Mouse (Mus musculus): Measurements from ENCODE around the gene Fbln5. TPM values are rescaled to one million over a fixed set of nuclear protein-coding genes. Genes with fewer than 3 reads are reported as not detected.

Gene Fbln5
- polyA plus RNA-seq, 1 experiment from 2014 or later: 6.0 TPM

DNA sequence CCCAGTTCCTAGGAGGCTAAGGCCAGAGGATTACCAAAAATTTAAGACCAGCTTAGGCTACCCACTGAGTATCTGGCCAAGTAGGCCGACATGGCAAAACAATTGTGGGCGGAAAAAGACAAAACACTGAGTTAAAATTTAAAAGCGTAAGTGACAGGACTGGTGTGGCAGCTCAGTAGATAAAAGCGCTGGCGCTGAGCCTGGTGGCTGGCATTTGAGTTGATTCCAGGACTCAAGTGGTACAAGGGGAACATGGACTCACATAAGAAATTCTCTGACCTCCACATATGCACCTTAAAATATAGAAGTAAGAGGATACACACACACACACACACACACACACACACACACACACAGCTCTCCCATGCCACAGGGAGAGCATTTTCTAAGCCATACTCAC is 42.5 kb downstream of the Fbln5 start:
- DNase-seq (no peak), ATAC-seq (ENCODE audit: low FRiP score, low TSS enrichment) (no peak)
- no peaks in the 10 kb centered on the region for H3K4me1 ChIP-seq (ENCODE audit: control insufficient read depth, insufficient read depth, low read length)
- no peak overlapping the region for H3K4me3 ChIP-seq (replicated peaks; ENCODE audit: low read depth, low read length)
- H3K27me3 ChIP-seq (ENCODE audit: control insufficient read depth, insufficient read depth, low read length): no peaks in the 10 kb centered on the region
- no peaks in the 10 kb centered on the region for H3K9me3 ChIP-seq (ENCODE audit: control insufficient read depth, low read length)
- no peak overlapping the region for H3K9ac ChIP-seq (replicated peaks; ENCODE audit: low read length)
- WGBS: 73% methylated on average over 5 of the region's 5 CpGs
- H3K27ac ChIP-seq (replicated peaks; ENCODE audit: low read depth, low read length): no peak overlapping the region
- no peaks in the 10 kb centered on the region for H3K36me3 ChIP-seq (ENCODE audit: control insufficient read depth, insufficient read depth, low read length)
- H3K4me2 ChIP-seq (ENCODE audit: low read length): no peak overlapping the region

DNA sequence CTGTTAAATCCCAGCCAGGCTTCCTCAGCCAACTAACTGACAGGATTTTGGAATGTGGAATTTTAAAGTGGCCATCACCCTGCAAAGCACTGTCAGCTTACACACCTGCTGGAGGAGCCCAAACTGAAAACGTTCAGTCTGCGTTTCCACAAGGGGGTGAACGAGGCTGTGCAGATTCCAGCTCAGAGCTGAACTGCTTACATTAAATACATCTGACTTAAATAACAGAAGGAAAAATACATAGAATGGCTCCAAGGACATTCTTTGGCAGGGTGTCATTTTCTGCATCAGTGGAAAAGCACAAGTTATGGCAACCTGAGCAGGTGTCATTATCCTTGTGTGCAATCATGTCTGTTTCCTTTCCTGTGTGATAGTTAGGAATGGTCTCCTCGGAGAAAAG is 44.7 kb downstream of the Fbln5 start:
- no peaks in the 10 kb centered on the region for H3K9me3 ChIP-seq (ENCODE audit: control insufficient read depth, low read length)
- DNase-seq (no peak), ATAC-seq (ENCODE audit: low FRiP score, low TSS enrichment) (no peak)
- H3K4me3 ChIP-seq (replicated peaks; ENCODE audit: low read depth, low read length): no peak overlapping the region
- no peak overlapping the region for H3K4me2 ChIP-seq (ENCODE audit: low read length)
- no peaks in the 10 kb centered on the region for H3K36me3 ChIP-seq (ENCODE audit: control insufficient read depth, insufficient read depth, low read length)
- no peaks in the 10 kb centered on the region for H3K4me1 ChIP-seq (ENCODE audit: control insufficient read depth, insufficient read depth, low read length)
- H3K27me3 ChIP-seq (ENCODE audit: control insufficient read depth, insufficient read depth, low read length): no peaks in the 10 kb centered on the region
- no peak overlapping the region for H3K9ac ChIP-seq (replicated peaks; ENCODE audit: low read length)
- H3K27ac ChIP-seq (replicated peaks; ENCODE audit: low read depth, low read length): no peak overlapping the region
- 74% methylated on average over 4 of the region's 4 CpGs for WGBS

DNA sequence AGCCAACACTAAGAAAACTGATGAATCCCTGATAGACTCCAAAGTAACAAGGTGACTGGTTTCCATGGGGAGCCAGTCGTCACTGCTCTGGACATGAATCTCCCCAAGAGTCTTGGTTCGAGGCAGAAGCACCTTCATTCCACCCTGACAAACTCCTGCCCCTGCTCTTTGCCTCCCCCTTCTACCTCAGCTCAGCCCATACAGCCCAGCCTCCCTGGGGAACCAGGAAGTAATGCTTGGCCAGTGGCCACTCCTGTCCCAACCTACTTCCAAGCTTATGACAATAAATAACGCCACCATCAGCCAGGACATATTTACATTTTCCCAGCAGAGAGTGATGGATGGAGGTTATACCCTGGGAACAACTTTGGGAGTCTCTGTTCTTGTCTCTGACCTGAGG is 45.9 kb downstream of the Fbln5 start:
- H3K27ac ChIP-seq (replicated peaks; ENCODE audit: low read depth, low read length): no peak overlapping the region
- no peaks in the 10 kb centered on the region for H3K4me1 ChIP-seq (ENCODE audit: control insufficient read depth, insufficient read depth, low read length)
- no peaks in the 10 kb centered on the region for H3K9me3 ChIP-seq (ENCODE audit: control insufficient read depth, low read length)
- no peak overlapping the region for H3K9ac ChIP-seq (replicated peaks; ENCODE audit: low read length)
- H3K4me2 ChIP-seq (ENCODE audit: low read length): no peak overlapping the region
- no peak overlapping the region for H3K4me3 ChIP-seq (replicated peaks; ENCODE audit: low read depth, low read length)
- 70% methylated on average over 3 of the region's 3 CpGs for WGBS
- H3K27me3 ChIP-seq (ENCODE audit: control insufficient read depth, insufficient read depth, low read length): no peaks in the 10 kb centered on the region
- DNase-seq (no peak), ATAC-seq (ENCODE audit: low FRiP score, low TSS enrichment) (no peak)
- no peaks in the 10 kb centered on the region for H3K36me3 ChIP-seq (ENCODE audit: control insufficient read depth, insufficient read depth, low read length)

DNA sequence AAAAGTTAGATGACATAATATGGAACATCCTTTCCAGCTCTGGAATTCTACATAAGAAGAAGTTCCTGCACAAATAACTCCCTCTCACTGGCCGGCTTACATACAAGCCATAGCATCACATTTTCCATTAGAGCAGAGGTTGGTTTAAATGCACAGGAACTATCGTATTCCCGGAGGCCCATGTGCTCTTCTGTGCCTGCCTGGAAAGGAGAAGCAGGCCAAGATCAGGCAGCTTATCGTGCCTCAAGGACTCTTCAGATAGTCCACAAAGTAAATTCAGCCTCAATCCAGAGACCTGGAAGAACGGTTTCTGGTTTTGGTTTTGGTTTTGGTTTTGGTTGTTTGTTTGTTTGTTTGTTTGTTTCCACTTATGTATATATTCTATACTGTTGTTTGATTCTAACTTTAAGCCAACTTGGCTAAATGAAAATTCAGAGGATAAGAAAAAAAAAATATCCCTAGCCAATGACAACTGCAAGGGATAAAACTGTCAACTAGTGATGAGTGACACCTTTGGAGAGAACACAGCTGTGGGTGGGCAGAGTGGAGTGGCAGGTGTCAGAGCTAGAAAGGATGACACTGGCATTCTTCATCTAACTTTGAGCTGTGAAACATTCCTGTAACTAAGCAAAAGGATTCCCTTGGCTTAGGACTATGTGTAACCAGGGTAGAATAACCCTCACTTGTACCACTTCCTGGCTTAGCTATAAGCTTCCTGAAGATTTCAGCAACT is 48.4 kb downstream of the Fbln5 start:
- Histone ChIP-seq H3K4me3 (replicated peaks; ENCODE audit: low read depth, low read length) (no peak overlapping the region), H3K27ac (replicated peaks; ENCODE audit: low read depth, low read length) (no peak overlapping the region), H3K4me2 (ENCODE audit: low read length) (no peak overlapping the region), H3K27me3 (ENCODE audit: control insufficient read depth, insufficient read depth, low read length) (no peaks in the 10 kb centered on the region), H3K9ac (replicated peaks; ENCODE audit: low read length) (no peak overlapping the region), H3K4me1 (ENCODE audit: control insufficient read depth, insufficient read depth, low read length) (no peaks in the 10 kb centered on the region), H3K9me3 (ENCODE audit: control insufficient read depth, low read length) (no peaks in the 10 kb centered on the region), H3K36me3 (ENCODE audit: control insufficient read depth, insufficient read depth, low read length) (no peaks in the 10 kb centered on the region)
- ATAC-seq (ENCODE audit: low FRiP score, low TSS enrichment) (no peak), DNase-seq (no peak)
- 88% methylated on average over 5 of the region's 5 CpGs for WGBS

DNA sequence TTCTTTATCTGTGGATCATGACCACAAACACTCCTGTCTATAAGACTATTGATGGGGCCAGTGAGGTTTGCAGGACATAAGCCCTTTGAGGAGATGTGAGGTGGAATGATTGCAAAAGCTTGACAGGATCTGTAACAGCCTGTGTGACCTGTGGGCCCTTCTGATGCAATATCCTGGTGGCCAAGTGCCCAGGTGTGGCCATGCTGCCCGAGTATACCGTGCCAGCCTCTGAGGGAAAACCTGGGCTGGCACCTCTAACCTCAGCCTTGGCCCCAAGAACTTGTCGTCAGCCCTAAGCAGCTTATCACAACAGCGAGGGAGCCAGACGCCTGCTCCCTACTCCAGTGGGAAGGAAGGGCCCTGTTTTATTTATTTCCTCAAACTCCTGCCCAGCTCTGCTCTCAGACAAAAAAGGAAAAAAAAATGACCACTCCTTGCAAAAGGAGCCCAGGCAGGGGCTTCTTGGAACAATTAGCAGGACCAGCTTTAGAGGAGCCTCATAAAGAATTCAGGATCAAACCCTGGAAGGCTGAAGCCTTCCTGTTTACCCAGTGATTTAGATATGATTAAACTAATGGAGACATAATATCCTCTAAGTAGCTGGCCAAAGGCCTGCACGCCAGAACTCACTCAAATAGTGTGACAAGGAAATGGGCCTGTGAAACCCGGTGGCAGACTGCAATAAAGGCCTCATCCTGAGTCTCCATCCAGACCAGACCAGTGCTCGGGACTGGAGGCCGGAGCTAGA is 51.4 kb downstream of the Fbln5 start:
- no peaks in the 10 kb centered on the region for H3K36me3 ChIP-seq (ENCODE audit: control insufficient read depth, insufficient read depth, low read length)
- H3K27me3 ChIP-seq (ENCODE audit: control insufficient read depth, insufficient read depth, low read length): no peaks in the 10 kb centered on the region
- H3K4me2 ChIP-seq (ENCODE audit: low read length): no peak overlapping the region
- H3K9ac ChIP-seq (replicated peaks; ENCODE audit: low read length): no peak overlapping the region
- no peak overlapping the region for H3K4me3 ChIP-seq (replicated peaks; ENCODE audit: low read depth, low read length)
- no peaks in the 10 kb centered on the region for H3K4me1 ChIP-seq (ENCODE audit: control insufficient read depth, insufficient read depth, low read length)
- H3K9me3 ChIP-seq (ENCODE audit: control insufficient read depth, low read length): no peaks in the 10 kb centered on the region
- DNase-seq (no peak), ATAC-seq (ENCODE audit: low FRiP score, low TSS enrichment) (no peak)
- no peak overlapping the region for H3K27ac ChIP-seq (replicated peaks; ENCODE audit: low read depth, low read length)
- WGBS: 69% methylated on average over 9 of the region's 9 CpGs

DNA sequence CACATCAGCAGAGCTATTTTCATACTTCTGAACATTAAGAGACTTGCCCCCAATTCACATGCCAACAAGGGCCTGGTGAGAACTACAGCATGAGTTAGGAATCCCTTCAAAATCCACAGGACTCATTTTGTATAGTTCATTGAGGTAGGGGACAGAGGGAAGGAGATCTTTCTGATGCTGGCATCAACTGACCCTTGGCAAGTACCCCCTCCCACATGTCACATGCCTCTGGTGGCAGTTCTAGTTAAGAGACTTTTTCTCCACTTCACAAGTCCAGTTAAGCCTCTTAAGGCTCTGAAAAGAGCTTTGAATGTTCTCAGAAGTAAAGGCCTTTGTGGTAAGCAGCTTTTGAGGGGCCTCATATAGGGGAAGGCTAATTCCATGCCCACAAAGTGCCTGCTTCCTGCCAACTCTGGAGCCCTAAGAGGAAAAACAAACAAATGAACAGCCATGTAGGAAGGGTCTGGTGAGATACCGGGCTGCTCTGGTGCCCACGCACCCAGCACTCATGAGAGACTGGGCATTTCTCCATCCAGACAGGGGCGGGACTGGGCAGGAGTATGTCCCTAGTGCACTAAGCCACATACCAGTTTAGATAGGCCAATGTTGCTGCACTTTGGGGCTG is 52.5 kb downstream of the Fbln5 start:
- Histone ChIP-seq H3K27ac (replicated peaks; ENCODE audit: low read depth, low read length) (no peak overlapping the region), H3K9ac (replicated peaks; ENCODE audit: low read length) (no peak overlapping the region), H3K27me3 (ENCODE audit: control insufficient read depth, insufficient read depth, low read length) (no peaks in the 10 kb centered on the region), H3K4me3 (replicated peaks; ENCODE audit: low read depth, low read length) (no peak overlapping the region), H3K4me1 (ENCODE audit: control insufficient read depth, insufficient read depth, low read length) (no peaks in the 10 kb centered on the region), H3K36me3 (ENCODE audit: control insufficient read depth, insufficient read depth, low read length) (no peaks in the 10 kb centered on the region), H3K4me2 (ENCODE audit: low read length) (no peak overlapping the region), H3K9me3 (ENCODE audit: control insufficient read depth, low read length) (no peaks in the 10 kb centered on the region)
- DNase-seq (peak; percentile 35), ATAC-seq (ENCODE audit: low FRiP score, low TSS enrichment) (0 out of 2 replicates have a peak, but pooled peaks have one; percentile 13)
- 47% methylated on average over 3 of the region's 3 CpGs for WGBS

DNA sequence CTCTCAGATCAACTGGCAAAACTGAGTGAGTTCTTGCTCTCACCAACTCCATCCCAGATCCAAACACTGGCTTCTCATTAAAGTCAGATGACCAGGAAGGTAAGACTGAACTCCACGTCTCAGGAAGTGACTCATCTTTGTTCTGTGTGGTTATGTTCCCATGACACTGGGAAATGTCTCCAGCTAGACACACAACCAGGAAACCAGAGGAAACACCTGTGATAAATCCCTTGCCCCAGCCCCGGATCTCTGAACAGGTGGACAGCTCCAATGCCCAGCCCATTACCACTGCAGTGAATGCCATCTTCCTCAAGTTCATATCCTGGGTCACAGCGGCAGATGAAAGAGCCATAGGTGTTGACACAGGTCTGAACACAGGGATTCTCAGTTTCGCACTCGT is 54.0 kb downstream of the Fbln5 start:
- no peak for ATAC-seq (ENCODE audit: low FRiP score, low TSS enrichment)
- no peaks in the 10 kb centered on the region for H3K27me3 ChIP-seq (ENCODE audit: control insufficient read depth, insufficient read depth, low read length)
- H3K9ac ChIP-seq (replicated peaks; ENCODE audit: low read length): no peak overlapping the region
- 93% methylated on average over 5 of the region's 5 CpGs for WGBS
- no peak overlapping the region for H3K27ac ChIP-seq (replicated peaks; ENCODE audit: low read depth, low read length)
- no peak for DNase-seq
- H3K4me2 ChIP-seq (ENCODE audit: low read length): no peak overlapping the region
- no peaks in the 10 kb centered on the region for H3K4me1 ChIP-seq (ENCODE audit: control insufficient read depth, insufficient read depth, low read length)
- H3K9me3 ChIP-seq (ENCODE audit: control insufficient read depth, low read length): no peaks in the 10 kb centered on the region
- H3K36me3 ChIP-seq (ENCODE audit: control insufficient read depth, insufficient read depth, low read length): no peaks in the 10 kb centered on the region
- no peak overlapping the region for H3K4me3 ChIP-seq (replicated peaks; ENCODE audit: low read depth, low read length)

DNA sequence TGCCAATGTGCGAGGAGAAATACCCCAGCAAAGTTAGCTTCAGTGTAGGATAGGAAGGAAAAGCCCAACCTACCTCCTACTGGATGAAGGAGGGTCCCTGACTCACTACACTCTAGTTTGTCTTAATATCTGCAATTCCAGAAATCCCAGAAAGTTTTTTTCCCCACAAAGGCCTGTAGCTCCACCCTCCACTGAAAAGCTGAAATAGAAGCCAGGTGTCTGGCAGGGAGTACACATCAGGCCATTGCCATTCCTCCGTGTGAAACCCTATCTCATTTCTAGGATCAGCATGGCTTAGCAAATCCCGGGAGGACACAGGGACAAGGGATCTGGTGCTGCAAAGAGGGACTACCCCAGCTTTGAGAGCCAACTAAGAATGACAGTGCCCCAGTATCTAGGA is 55.8 kb downstream of the Fbln5 start:
- no peak for DNase-seq
- H3K9ac ChIP-seq (replicated peaks; ENCODE audit: low read length): no peak overlapping the region
- no peaks in the 10 kb centered on the region for H3K27me3 ChIP-seq (ENCODE audit: control insufficient read depth, insufficient read depth, low read length)
- WGBS: 77% methylated on average over 3 of the region's 3 CpGs
- no peak for ATAC-seq (ENCODE audit: low FRiP score, low TSS enrichment)
- no peaks in the 10 kb centered on the region for H3K36me3 ChIP-seq (ENCODE audit: control insufficient read depth, insufficient read depth, low read length)
- H3K4me3 ChIP-seq (replicated peaks; ENCODE audit: low read depth, low read length): no peak overlapping the region
- H3K4me2 ChIP-seq (ENCODE audit: low read length): no peak overlapping the region
- H3K27ac ChIP-seq (replicated peaks; ENCODE audit: low read depth, low read length): no peak overlapping the region
- H3K9me3 ChIP-seq (ENCODE audit: control insufficient read depth, low read length): no peaks in the 10 kb centered on the region
- no peaks in the 10 kb centered on the region for H3K4me1 ChIP-seq (ENCODE audit: control insufficient read depth, insufficient read depth, low read length)
